Mouse (Mus musculus): ENCODE measurements around the gene Prkce.

DNA sequence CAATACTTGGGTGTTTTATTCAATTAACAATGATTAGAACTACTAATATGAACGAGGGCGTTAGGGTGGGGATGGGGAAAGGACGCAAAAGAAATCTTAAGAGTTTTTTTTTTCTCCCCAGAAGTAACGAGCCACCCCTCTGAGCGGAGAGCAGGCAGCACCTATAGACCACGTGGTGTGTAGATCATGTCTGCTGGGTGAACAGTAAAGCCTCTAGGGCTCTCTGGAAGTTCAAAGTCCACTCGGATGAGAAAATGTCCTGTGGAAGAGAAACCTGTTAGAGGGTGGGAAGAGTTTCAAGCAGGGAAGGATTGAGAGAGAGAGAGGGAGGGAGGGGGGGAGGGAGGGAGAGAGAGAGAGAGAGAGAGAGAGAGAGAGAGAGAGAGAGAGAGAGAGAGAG, 298.8 kb downstream of the Prkce start:
- TF ChIP-seq GATA1 (IDR thresholded peaks at IDR 0.05; ENCODE audit: borderline replicate concordance, low read length) = no peak
- no peak for TF ChIP-seq CTCF (IDR thresholded peaks at IDR 0.05; ENCODE audit: low read depth, low read length)
- no peak for TF ChIP-seq TAL1 (conservative IDR thresholded peaks at IDR 0.05; ENCODE audit: low read depth, low read length)
- no peak for TF ChIP-seq GATA2 (IDR thresholded peaks at IDR 0.05; ENCODE audit: borderline replicate concordance, low read depth, low read length)

Measured in G1E (cell line).